Mouse (Mus musculus): ENCODE measurements at regions not wholly inside any gene's neighbourhood (a gene's known extent, or its start where the extent isn't known, plus 50 kb on each side); places are given as distances from the start of the nearest gene placed in this dataset.
A peak's percentile ranks its signal among the peaks of the same experiment; 100 is the strongest.

- peak; percentile 65 for DNase-seq (ENCODE audit: inconsistent ontology term)
These were observed 54.1 kb upstream of the Sod3 start for GRCm38 (mm10) chr5:52309317-52310060.

DNA sequence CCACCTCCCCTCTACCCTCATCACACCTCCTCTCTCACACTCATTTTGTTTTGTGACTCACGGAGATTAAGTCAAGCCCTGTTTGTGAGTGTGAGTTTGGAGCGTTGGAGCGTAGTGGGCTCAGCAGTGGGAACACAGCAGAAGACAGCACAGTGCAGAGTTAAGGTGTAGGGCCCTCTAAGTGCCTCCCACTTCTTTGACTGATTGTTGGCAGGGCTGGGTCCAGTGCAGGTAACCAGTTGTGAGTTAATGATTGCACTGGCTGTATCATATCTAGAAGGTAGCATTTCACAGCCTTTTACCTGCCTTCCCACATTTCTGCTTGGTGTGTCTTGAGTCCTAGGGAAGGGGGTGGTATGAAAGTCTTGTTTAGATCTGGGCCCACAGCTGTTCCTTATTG is 67.3 kb upstream of the Sod3 start:
- DNase-seq (ENCODE audit: inconsistent ontology term), result no peak

DNA sequence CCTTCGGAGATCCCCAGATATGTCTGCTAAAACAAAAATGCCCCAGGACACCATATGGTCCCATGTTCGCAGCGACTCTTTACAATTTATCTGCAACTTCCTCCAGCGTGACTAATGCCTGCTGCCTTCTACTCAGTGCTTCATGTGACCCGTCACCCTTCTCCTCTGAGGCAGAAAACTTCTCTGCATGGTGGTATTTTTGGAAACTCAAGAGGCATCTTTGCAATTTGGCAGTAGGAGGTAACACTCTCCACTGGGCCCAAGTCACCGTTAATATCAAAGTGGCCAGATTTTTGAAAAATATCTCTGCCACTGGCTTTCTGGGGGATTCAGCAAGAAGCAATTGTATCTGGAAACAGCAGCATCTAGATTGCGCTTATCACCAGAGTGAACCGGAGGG is 69.1 kb upstream of the Sod3 start:
- peak; percentile 5 for DNase-seq (ENCODE audit: inconsistent ontology term)

- no peak for DNase-seq (ENCODE audit: inconsistent ontology term)
These were observed 75.3 kb upstream of the Sod3 start for GRCm38 (mm10) chr5:52288319-52288718.

DNA sequence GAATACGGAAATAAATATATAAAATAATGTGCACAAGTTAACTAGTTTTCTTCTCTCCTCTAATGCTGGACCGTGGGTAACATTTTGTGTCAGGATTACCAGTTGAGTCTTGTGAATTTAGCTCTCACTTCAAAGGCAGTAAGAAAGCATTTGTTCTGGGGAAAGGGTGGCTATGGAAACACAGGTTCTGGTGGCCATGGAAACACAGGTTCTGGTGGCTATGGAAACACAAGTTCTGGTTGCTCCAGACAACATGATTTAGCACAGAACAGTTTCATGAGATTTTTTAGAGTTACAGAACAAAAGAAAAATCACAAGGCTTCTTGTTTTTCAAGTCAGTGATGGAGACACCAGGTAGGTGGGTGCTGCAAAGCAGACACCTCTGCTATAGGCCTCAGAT is 82.7 kb upstream of the Sod3 start:
- no peak for DNase-seq (ENCODE audit: inconsistent ontology term)

- DNase-seq (ENCODE audit: inconsistent ontology term), result no peak
These were observed 85.5 kb upstream of the Sod3 start for GRCm38 (mm10) chr5:52278111-52278510.

DNA sequence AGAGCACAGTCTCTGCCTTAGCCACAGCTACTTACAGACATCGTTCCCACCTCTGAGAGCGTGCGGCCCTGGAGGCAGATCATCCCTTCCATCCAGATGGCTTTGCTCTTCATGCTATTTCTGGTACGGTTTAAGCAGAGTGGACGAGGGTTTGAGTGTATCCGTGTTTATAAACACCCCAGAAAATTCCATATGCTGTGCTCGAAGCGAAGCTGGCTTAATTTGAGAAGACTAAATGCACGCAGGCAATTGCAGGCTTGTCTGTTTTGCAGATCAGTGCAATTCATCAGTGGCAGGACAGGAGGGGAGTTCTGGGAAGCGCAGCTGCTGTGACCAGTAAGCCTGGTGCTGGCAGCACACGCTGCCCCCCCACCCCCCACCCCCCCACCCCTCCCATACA is 72.9 kb upstream of the Dhx15 start:
- DNase-seq (ENCODE audit: inconsistent ontology term), result no peak

- no peak for DNase-seq (ENCODE audit: inconsistent ontology term)
These were observed 67.8 kb upstream of the Dhx15 start for GRCm38 (mm10) chr5:52258075-52258474.

GRCm38 (mm10) chr5:52254602-52255071 is 64.3 kb upstream of the Dhx15 start:
- DNase-seq (ENCODE audit: inconsistent ontology term), result no peak

GRCm38 (mm10) chr5:52249804-52250203 is 59.5 kb upstream of the Dhx15 start:
- no peak for DNase-seq (ENCODE audit: inconsistent ontology term)

DNA sequence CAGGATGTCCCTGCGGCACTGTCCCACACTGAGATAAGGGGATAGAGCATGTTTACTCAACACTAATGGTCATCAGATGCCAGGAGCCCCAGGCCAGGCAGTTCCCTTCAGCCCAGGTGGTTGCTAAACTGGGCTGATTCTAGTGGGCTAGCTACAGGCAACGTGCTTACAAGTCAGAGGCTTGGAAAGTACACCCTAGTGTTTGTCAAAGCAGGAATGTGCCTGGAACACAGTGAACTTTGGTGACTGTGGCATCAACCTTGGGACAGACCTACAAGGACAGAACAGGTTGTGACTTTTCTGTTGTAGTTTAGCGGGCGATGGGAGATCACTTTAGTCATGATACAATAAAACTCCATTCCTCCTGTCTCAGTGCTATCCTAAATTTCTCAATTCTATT is 53.6 kb upstream of the Dhx15 start:
- no peak for DNase-seq (ENCODE audit: inconsistent ontology term)

DNA sequence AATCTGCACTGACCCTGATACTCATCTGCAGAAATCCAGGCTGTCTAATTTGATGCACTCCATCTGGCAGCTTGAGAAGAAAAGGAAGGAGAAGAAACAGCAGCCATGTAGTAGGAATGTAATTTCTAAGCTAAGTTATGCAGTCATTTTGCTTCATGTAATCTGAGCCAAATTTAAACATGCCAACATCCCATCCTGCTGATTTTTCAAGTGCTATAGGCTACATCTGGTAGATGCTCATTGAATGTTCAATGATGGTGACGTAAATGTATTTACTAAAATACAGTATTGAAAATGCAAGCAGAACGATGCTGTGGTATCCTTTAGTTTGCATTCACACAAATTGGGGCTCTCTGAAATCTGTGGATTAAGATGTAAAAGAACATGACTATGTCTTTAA is 52.1 kb upstream of the Dhx15 start:
- DNase-seq (ENCODE audit: inconsistent ontology term), result no peak

DNA sequence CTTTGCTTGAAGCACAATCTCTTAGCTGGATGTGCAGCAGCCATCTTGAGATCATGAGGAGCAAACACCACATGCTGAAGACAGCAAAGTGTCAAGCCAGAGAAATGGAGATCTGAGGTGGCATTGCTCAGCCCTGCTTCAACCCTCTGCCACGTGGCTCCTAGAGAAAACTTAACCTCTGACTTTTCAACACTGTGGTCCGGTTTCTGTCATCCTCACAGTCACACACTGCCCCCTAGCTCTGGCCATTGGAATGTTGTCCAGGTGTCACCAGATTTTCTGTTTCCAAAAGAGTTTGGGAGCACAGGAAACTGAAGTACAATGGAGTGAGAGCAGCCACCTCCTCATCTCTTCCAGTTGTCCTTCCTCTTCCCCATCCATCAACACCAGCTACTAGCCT is 50.2 kb upstream of the Dhx15 start:
- no peak for DNase-seq (ENCODE audit: inconsistent ontology term)
